Mouse (Mus musculus) frontal cortex, adult 2 months (tissue): ENCODE results near the gene Tmem223. TPM values are rescaled to one million over a fixed set of nuclear protein-coding genes. Genes with fewer than 3 reads are reported as not detected.
A peak's percentile ranks its signal among the peaks of the same experiment; 100 is the strongest.

Experiments
- DNase-seq, 2 experiments: peaks; one replicate each; pipeline ENCODE4 v3.0.0; 2022; ENCODE audit warnings: low spot score in 1 of 2; ENCODE audit errors: extremely low spot score in 1 of 2
- polyA plus RNA-seq: library from polyadenylated mRNA; depleted of rRNA; stranded (reverse); fragments of >200 nt; gene quantifications from 2 replicates; pipeline ENCODE4 v1.2.3, GENCODE M21; 2012; rRNA removed

Tmem223 gene
- polyA plus RNA-seq, 1 experiment: 124 TPM

DNA sequence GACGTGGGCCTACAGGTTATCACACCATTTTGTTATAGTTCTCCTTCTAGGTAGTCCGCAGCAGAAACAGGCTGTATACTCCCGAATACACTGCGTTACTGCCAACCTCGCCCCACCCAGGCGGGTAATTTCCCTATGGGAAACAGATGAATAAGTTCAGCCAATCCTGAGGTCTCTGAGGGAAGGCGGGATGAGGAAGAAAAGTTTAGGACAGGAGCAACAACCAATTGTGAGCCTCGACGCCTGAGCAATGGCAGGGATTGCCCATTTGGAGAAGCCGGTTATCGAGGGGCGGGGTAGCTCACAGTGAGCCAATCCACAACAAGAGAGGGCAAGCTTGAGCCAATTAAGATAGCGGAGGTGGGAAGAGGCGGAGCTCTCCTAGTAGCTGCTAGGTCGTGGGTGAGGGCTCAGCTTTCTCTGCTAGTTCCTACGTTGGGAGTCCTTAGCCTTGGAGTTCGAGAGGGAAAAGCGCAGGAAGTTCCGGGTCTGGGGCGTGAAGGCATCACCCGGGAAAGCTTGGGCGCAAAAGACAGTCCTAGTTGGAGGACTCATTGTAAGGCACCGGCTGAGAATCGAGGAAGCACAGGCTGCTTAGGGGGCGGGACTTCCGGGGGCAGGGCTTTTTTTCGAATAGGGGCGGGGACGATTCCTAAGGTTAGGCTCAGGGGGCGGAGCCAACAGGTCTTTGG, 31.5 kb downstream of the Tmem223 start, which contains the start of gene Zbtb3:
Gene Zbtb3 (plus strand): TSS at position 426 of the 692 bp plus-strand sequence.
- DNase-seq: peak; percentile 97 to 99

DNA sequence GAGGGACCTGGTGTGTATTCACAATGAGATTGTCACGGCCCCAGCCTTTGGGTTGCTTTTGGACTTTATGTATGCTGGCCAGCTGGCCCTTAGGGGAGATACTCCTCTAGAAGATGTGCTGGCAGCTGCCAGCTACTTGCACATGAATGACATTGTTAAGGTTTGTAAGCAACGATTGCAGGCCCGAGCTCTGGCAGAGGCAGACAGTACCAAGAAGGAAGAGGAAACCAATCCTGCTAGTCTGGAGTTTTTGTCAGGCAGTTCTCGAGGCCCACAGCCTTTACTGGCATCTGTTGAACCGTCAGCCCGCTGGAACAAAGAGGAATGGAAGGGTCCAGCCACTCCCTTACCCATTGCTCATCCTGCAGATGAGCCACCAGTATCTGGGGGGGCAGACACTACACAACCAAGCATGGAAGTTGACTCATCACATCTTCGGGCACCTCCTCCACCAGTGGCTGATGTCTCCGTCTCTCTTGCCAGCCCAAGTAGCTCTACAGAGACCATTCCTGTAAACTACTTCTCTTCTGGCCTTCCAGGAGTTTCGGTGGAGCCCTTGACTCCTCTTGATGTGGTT, 32.5 kb downstream of the Tmem223 start:
- DNase-seq: no peak

DNA sequence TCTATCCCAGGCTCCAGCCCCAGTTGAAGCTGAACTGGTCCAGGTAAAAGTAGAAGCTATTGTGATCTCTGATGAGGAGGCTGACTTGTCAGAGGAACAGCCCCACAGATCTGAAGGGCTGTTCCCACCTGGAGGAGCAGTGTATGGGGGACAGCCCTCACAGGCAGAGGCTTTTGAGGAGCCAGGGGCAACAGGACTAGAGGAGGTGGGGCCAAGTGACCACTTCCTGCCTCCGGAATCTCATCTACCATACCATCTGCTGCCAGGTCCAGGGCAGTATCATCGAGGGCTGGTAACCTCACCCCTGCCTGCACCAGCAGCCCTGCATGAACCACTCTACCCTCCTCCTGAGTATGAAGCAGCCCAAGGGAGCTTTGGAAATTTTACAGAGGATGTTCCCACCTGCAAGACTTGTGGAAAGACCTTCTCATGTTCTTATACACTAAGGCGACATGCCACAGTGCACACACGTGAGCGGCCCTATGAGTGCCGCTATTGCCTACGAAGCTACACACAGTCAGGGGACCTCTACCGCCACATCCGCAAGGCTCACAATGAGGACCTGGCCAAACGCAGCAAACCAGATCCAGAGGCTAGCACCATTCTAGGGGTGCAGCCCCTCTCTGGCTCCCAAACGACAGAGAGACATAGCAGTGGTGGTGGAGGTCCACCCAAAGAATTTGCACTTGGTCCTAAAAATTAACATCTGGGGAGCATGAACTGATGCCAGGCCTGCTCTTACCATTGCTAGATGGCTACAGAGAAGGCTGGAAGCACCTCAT, 33.3 kb downstream of the Tmem223 start:
- DNase-seq: no peak

DNA sequence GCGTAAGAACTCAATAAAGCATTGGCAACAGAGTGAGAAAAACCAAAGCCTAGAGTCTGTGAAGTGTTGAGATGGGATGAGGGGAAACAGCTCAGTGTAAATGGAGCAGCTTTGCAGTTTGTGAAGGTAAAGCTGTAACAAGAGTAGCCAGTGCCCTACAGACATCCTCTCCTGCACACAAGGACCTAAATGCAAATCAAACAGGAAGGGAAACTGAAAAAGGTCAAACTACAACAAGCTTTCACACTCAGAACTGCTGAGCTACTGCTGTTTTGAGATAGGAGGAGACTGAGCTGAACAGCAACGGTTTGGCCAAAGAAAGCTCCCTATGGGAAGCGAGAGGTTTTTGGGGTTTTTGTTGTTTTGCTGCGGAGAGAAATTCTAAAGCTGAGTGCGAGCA, 36.0 kb downstream of the Tmem223 start:
- no peak for DNase-seq

DNA sequence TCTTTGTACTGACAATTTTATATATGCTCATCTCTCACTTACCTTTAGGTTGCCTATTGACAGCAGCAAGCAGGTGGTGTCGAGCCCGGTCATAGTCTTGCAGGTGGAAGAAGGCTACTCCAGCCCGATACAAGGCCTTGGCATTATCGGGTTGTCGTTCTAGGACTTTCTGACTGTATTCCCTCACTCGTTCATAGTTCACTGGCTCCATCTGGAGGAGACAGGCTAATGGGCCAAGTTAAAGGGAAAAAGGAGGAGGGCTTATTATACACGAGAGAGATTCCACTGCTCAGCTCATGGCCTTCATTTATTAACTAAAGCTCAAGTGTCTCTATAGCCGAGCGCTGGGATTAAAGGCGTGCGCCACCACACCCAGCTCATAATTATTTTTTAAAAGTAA, 45.0 kb downstream of the Tmem223 start:
- no peak for DNase-seq

DNA sequence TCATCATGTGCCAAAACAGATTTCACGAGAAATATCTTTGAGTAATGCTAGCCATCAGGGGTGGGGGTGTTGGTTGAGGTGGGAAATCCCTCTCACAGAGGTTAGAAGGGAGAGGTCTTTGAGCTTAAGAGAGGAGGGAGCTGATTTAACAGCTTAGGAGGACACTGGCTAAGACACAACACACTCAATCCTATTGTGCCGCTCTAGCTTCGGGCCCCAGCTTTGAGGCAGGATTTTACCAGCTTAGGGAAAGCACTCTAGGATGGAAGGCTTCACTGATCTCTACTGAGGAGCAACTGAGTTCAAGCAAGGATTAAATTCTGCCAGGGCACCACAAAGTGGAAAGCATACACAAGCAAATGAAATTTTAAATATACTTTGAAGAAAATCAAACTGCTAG, 46.2 kb downstream of the Tmem223 start:
- DNase-seq: no peak

DNA sequence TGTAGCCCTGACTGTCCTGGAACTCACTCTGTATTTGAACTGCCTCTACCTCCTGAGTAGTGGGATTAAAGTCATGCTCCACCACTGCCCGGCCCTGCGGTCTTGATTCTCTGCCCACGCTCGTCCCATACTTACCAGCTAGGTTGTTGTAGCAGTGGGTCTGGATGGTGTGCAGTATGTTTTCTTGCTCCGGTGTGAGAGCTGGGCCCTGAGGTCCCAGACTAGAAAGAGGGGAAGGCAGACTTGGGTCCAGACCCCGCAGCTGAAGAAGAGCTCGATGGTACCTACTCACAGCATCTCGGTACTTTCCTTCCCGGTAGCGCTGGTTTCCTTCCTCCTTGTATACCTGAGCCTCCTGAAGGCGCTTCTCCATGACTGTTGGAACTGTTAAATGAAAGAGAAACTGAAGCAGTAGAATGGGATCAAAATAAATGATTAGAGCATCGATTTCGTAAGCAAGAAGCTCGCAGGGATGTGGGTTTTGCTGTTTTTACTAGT, 47.6 kb downstream of the Tmem223 start:
- DNase-seq: no peak

DNA sequence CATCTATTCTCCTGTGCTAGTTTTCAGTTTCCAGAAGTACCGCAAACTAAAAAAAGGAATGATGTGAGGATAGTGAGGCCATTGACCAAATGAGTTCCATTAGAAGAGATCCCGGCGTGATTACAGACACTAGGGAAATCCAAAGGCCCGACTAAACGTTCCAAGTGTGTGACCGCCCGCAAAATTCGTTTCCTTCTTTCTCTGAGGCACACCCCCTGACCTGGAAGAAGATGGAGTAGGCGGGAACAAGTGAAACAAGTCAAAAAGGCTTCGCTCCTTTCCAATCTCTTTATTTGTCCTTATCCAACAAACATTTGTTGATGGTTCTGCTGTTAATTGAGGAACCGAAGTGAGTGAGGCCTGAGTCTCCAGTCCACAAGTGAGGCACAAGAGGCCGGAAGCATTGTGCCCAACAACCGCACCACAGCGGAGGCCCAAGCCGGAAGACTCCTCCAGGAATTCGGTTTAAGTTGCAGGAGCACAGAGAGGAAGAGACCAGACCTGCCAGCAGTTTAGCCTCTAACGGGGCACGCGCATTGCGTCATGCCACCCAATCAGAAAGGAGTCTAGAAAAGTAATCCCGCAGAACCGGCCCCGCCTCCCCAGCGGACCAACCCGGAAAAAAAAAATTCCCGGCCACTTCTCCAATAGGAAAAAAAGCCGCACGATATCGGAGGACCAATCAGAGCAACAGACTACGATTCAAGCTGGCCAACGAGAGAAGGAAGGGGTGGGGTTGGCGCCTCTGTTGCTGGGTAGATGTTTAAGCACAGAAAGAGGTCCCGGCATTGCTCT, 48.2 kb downstream of the Tmem223 start, which contains the start of gene Ttc9c:
Gene Ttc9c (minus strand): TSS at position 533 of the 795 bp plus-strand sequence.
- DNase-seq: peak; percentile 98 to 99

DNA sequence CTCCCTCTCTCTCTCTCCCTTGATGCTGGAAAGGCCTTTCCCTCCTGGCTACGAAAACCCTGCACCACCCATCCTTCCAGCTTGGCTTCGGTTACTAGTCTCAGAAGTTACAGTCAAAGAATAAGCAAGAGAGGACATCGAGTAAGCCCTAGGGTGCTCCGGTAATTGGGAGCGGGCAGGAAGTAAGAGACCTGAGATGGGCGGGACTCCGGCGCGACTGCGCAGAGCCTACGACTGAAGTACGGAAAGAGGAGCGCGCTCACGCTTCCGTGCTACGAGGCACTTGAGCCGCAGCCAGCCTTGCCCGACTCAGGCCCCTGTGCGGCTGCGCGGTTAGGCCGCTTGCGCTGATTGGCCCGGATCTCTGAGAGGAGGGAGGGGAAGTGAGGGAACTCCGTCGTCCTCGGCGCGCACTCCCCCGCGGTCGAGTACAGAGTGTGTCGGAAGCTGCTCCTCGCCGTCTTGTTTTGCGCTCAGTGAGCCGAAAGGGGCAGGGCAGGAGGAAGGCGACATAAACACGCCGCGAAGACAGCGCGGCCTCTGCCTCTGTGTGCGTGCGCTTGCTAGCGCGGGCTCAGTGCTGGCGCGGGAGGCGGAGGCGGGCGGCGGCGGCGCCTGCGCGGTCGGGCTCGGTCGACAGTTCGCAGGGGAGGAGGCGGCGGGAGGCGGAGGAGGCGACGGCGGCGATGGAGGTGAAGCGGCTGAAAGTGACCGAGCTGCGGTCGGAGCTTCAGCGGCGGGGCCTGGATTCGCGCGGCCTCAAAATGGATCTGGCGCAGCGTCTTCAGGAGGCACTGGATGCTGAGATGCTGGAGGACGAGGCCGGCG, 49.0 kb downstream of the Tmem223 start, which contains the start of gene Hnrnpul2:
Gene Hnrnpul2 (plus strand): TSS at position 415 of the 828 bp plus-strand sequence.
- DNase-seq: peak; percentile 97 to 99

DNA sequence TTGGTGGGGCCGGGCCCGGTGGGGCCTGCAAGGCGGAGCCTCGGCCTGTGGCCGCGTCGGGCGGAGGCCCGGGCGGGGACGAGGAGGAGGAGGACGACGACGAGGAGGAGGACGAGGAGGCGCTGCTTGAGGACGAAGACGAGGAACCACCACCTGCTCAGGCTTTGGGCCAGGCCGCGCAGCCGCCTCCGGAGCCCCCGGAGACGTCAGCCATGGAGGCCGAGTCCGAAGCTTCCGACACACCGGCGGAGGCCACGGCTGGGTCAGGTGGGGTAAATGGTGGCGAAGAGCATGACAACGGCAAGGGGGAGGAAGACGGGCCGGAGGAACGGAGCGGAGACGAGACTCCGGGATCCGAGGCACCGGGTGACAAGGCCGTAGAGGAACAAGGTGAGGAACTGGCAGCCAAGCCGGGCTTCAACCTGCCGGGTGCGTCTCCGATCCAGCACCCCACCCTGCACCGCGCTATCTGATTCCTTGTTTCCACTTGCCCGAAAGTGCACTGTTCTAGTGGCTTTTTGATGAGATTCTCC, 49.7 kb downstream of the Tmem223 start:
- DNase-seq: no peak

DNA sequence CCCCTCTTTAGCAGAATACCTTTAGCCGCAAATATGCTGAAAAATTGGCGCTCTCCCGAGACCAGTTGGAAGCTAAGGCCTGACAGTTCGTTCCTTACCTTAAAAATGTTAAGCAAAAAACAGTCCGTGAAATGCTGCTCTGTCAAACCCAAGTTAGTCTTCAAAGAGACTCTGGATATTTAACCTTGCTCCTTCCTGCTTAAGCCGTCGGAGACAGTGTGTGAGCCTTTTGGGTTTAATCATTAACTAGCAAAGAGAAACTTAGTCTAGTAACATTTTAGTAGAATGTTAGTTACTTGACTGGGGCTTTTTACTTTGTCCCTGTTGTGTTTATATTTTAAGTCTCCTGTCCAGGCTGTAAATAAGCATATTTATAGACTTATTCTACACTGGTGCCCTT, 50.4 kb downstream of the Tmem223 start:
- no peak for DNase-seq

Other genes with a start within 250 kb of the Tmem223 start
- gene Slc22a8, start 179.7 kb upstream of the Tmem223 start, polyA plus RNA-seq: 24.4 and 33.8 TPM in 2 replicates
- gene Slc22a6, start 153.0 kb upstream of the Tmem223 start, polyA plus RNA-seq: 5.6 and 9.2 TPM in 2 replicates
- 78.1 and 81.1 TPM in 2 replicates for gene Chrm1, start 107.2 kb upstream of the Tmem223 start, polyA plus RNA-seq
- gene Slc3a2, start 47.6 kb upstream of the Tmem223 start, polyA plus RNA-seq: 183 and 188 TPM in 2 replicates
- 48.9 and 49.2 TPM in 2 replicates for gene Wdr74, start 35.2 kb upstream of the Tmem223 start, polyA plus RNA-seq
- 0.34 and 0.92 TPM in 2 replicates for gene 1700092M07Rik, start 30.3 kb upstream of the Tmem223 start, polyA plus RNA-seq
- 111 and 130 TPM in 2 replicates for gene Stx5a, start 29.6 kb upstream of the Tmem223 start, polyA plus RNA-seq
- gene Nxf1, start 13.9 kb upstream of the Tmem223 start, polyA plus RNA-seq: 128 and 139 TPM in 2 replicates
- gene Tmem179b, start 3.5 kb downstream of the Tmem223 start, polyA plus RNA-seq: 16.9 and 18.1 TPM in 2 replicates
- 15.8 and 17.4 TPM in 2 replicates for gene Taf6l, start 15.4 kb downstream of the Tmem223 start, polyA plus RNA-seq
- 159 and 171 TPM in 2 replicates for gene Polr2g, start 27.6 kb downstream of the Tmem223 start, polyA plus RNA-seq
- 3.8 and 4.6 TPM in 2 replicates for gene Zbtb3, start 31.6 kb downstream of the Tmem223 start, polyA plus RNA-seq
- 27.2 and 30.9 TPM in 2 replicates for gene Ttc9c, start 48.3 kb downstream of the Tmem223 start, polyA plus RNA-seq
- 92.6 and 96.8 TPM in 2 replicates for gene Hnrnpul2, start 49.0 kb downstream of the Tmem223 start, polyA plus RNA-seq
- gene AC129217.1, start 58.8 kb downstream of the Tmem223 start, polyA plus RNA-seq: not detected in 2 replicates
- 122 and 130 TPM in 2 replicates for gene Bscl2, start 66.5 kb downstream of the Tmem223 start, polyA plus RNA-seq
- gene Gng3, start 68.2 kb downstream of the Tmem223 start, polyA plus RNA-seq: 248 and 262 TPM in 2 replicates
- gene Lrrn4cl, start 79.8 kb downstream of the Tmem223 start, polyA plus RNA-seq: 0.96 and 1.2 TPM in 2 replicates
- 129 and 137 TPM in 2 replicates for gene Ubxn1, start 100.5 kb downstream of the Tmem223 start, polyA plus RNA-seq
- gene Uqcc3, start 109.9 kb downstream of the Tmem223 start, polyA plus RNA-seq: 67.7 and 70.4 TPM in 2 replicates
- gene Lbhd1, start 112.7 kb downstream of the Tmem223 start, polyA plus RNA-seq: 3.7 and 4.0 TPM in 2 replicates
- gene Gm49403, start 112.9 kb downstream of the Tmem223 start, polyA plus RNA-seq: not detected in 2 replicates
- 36.6 and 41.3 TPM in 2 replicates for gene 1810009A15Rik, start 117.9 kb downstream of the Tmem223 start, polyA plus RNA-seq
- not detected in 2 replicates for gene Gm49416, start 117.9 kb downstream of the Tmem223 start, polyA plus RNA-seq
- 14.8 and 15.8 TPM in 2 replicates for gene Ints5, start 122.0 kb downstream of the Tmem223 start, polyA plus RNA-seq
- 87.7 and 95.2 TPM in 2 replicates for gene Ganab, start 127.1 kb downstream of the Tmem223 start, polyA plus RNA-seq
- gene B3gat3, start 149.4 kb downstream of the Tmem223 start, polyA plus RNA-seq: 190 and 210 TPM in 2 replicates
- gene Rom1, start 158.4 kb downstream of the Tmem223 start, polyA plus RNA-seq: 8.3 and 9.6 TPM in 2 replicates
- 13.9 and 14.1 TPM in 2 replicates for gene Eml3, start 158.6 kb downstream of the Tmem223 start, polyA plus RNA-seq
- 27.6 and 31.0 TPM in 2 replicates for gene Mta2, start 170.9 kb downstream of the Tmem223 start, polyA plus RNA-seq
- 19.6 and 20.5 TPM in 2 replicates for gene Tut1, start 182.9 kb downstream of the Tmem223 start, polyA plus RNA-seq
- 257 and 281 TPM in 2 replicates for gene Eef1g, start 196.0 kb downstream of the Tmem223 start, polyA plus RNA-seq
- gene Ahnak, start 218.3 kb downstream of the Tmem223 start, polyA plus RNA-seq: 6.8 and 7.5 TPM in 2 replicates